Mouse (Mus musculus) liver, embryonic 16.5 days (tissue): ENCODE data around the gene Slc13a4. TPM values are rescaled to one million over a fixed set of nuclear protein-coding genes. Genes with fewer than 3 reads are reported as not detected.

Experiments used
- ATAC-seq: fragments of 200-750 bp; cut with Nextera tagmentation; 2 replicates; pipeline ENCODE4 v1.8.0; 2017; ENCODE audit warnings: low read depth, mild to moderate bottlenecking, moderate number of reproducible peaks, moderate library complexity
- H3K27ac ChIP-seq: fragments of 300-500 bp; sonication (generic); 2 replicates; pipeline ENCODE4 v1.5.1; 2014; ENCODE audit warnings: mild to moderate bottlenecking, low read length
- H3K27me3 ChIP-seq: fragments of 300-500 bp; sonication (generic); 2 replicates; pipeline ENCODE4 v1.6.1; 2014; ENCODE audit warnings: low read depth, low read length, mixed read lengths; ENCODE audit not compliant: control insufficient read depth, insufficient read depth
- H3K36me3 ChIP-seq: fragments of 300-500 bp; sonication (generic); 2 replicates; pipeline ENCODE4 v1.6.1; 2014; ENCODE audit warnings: mild to moderate bottlenecking; ENCODE audit not compliant: control insufficient read depth, insufficient read depth
- H3K4me1 ChIP-seq: fragments of 300-500 bp; sonication (generic); 2 replicates; pipeline ENCODE4 v1.6.1; 2014; ENCODE audit warnings: low read depth, low read length, mixed read lengths; ENCODE audit not compliant: control insufficient read depth
- H3K4me2 ChIP-seq: fragments of 300-500 bp; sonication (generic); 2 replicates; pipeline ENCODE4 v1.6.1; 2014; ENCODE audit warnings: low read depth, low read length, mixed read lengths
- H3K4me3 ChIP-seq: fragments of 300-500 bp; sonication (generic); 2 replicates; pipeline ENCODE4 v1.5.1; 2014; ENCODE audit warnings: low read depth, mild to moderate bottlenecking, low read length
- H3K9ac ChIP-seq: fragments of 300-500 bp; sonication (generic); 2 replicates; pipeline ENCODE4 v1.6.1; 2014; ENCODE audit warnings: low read depth, low read length
- H3K9me3 ChIP-seq: fragments of 300-500 bp; sonication (generic); replicated peaks from 2 replicates; pipeline ENCODE4 v1.6.1; 2016; ENCODE audit warnings: low read length; ENCODE audit not compliant: control insufficient read depth
- WGBS: fragments of 180-500 bp; shearing (Covaris S2); extraction: QIAGEN DNeasy Blood & Tissue Kit; methylation state at CpG from one replicate; pipeline ENCODE4 v1.1.7; 2014; ENCODE audit not compliant: insufficient replicate concordance; 5-methylcytosine and 5-hydroxymethylcytosine counted together
- polyA plus RNA-seq: library from polyadenylated mRNA; unstranded; fragments of >200 nt; fragmentation: Nextera tagmentation; extraction: Ambion mirVana; gene quantifications from 2 replicates; pipeline ENCODE4 v1.2.1, GENCODE M21; 2015

Slc13a4 gene
- polyA plus RNA-seq, 1 experiment from 2014 or later, result 0.04 TPM

DNA sequence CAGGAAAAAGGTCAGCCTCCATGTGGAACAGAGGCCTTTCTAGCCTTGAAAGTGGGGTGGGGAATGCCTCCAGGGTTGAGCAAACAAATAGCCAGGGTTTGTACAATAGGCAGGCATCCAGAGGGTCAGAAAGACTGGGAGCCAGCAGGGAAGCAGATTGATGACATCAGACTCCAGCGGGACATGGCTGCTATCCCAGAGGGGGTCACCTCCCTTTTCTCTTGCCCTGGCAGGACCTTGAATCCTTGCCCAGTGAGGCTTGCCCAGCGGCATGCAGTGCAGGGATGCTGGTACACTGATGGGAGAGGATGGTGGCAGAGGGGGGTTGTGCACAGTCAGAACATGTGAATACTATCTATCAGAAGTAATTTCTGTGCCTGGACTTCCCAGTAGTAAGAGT is 10.9 kb downstream of the Slc13a4 start:
- Histone ChIP-seq H3K4me3 (no peak overlapping the region), H3K9ac (no peak overlapping the region), H3K4me1 (no peaks in the 10 kb centered on the region), H3K27me3 (no peaks in the 10 kb centered on the region), H3K27ac (no peak overlapping the region), H3K4me2 (no peak overlapping the region), H3K36me3 (no peaks in the 10 kb centered on the region), H3K9me3 (no peaks in the 10 kb centered on the region)
- WGBS, result 81% methylated on average over 2 of the region's 2 CpGs
- 0 out of 2 replicates have a peak, but pooled peaks have one; percentile 16 for ATAC-seq

DNA sequence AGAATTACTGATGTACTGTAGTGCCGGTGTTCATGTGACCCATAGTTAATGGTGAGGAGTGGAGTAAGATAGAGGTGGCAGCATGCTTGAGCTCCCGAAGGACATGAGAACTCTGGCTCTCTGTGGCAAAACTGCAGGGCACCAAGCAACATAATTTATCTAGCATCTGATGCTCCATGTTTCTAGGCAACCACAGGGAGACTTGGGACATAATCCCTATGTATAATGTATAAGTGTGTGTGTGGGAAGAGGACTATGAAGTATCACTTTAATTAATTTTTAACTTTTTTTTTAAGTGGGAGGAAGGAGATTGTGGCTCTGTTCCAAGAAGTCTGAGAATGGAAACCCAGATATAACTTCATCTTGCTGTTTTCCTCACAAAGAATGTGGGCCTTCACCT is 13.0 kb downstream of the Slc13a4 start:
- Histone ChIP-seq H3K27me3 (no peaks in the 10 kb centered on the region), H3K4me3 (no peak overlapping the region), H3K4me1 (no peaks in the 10 kb centered on the region), H3K36me3 (no peaks in the 10 kb centered on the region), H3K9ac (no peak overlapping the region), H3K27ac (no peak overlapping the region), H3K9me3 (no peaks in the 10 kb centered on the region), H3K4me2 (no peak overlapping the region)
- 74% methylated on average over 2 of the region's 2 CpGs for WGBS
- ATAC-seq, result no peak

DNA sequence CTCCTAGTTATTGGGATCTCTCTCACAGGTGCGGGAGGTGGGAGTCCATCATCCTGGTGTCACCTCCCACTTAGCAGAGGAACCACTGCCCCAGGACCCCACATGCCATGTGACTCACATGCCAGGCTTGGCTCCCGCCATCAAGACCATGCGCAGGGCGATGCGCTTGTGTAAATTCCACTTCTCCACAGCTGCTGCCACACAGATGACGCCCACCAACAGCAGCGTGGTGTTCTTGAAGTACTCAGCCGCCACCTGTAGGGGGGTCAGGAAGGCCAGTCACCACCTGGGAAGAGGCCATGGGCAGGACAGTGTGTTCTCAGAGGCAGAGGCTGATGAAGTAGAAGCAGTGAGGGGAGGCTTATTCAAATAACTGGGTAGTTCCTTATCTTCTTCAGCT is 18.3 kb downstream of the Slc13a4 start:
- Histone ChIP-seq H3K9ac (no peak overlapping the region), H3K4me3 (no peak overlapping the region), H3K9me3 (no peaks in the 10 kb centered on the region), H3K36me3 (no peaks in the 10 kb centered on the region), H3K4me2 (no peak overlapping the region), H3K27ac (no peak overlapping the region), H3K4me1 (no peaks in the 10 kb centered on the region), H3K27me3 (no peaks in the 10 kb centered on the region)
- 79% methylated on average over 8 of the region's 8 CpGs for WGBS
- ATAC-seq, result no peak

DNA sequence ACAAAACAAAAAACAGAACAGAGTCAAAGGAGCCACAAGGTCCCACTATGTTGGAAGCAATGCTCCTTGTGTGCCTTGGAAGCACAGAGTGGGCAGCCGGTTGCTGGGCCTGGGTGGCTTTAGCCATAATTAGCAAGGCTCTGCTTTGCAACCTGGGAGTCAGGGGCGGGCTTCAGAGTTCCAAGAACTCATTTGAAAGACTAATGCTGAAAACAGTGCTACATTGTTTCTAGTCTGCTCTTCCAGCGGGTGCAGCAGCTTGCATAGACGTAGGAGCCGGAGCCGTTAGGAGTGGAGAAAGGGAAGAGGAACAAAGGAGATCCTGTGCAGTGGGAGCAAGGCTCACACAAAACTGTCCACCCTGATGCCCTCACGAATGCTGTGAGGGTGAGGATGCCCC is 19.0 kb downstream of the Slc13a4 start:
- no peak overlapping the region for H3K9ac ChIP-seq
- no peaks in the 10 kb centered on the region for H3K36me3 ChIP-seq
- no peaks in the 10 kb centered on the region for H3K4me1 ChIP-seq
- no peak for ATAC-seq
- H3K4me3 ChIP-seq, result no peak overlapping the region
- WGBS, result 64% methylated on average over 7 of the region's 7 CpGs
- H3K4me2 ChIP-seq, result no peak overlapping the region
- H3K9me3 ChIP-seq, result no peaks in the 10 kb centered on the region
- H3K27ac ChIP-seq, result no peak overlapping the region
- no peaks in the 10 kb centered on the region for H3K27me3 ChIP-seq

DNA sequence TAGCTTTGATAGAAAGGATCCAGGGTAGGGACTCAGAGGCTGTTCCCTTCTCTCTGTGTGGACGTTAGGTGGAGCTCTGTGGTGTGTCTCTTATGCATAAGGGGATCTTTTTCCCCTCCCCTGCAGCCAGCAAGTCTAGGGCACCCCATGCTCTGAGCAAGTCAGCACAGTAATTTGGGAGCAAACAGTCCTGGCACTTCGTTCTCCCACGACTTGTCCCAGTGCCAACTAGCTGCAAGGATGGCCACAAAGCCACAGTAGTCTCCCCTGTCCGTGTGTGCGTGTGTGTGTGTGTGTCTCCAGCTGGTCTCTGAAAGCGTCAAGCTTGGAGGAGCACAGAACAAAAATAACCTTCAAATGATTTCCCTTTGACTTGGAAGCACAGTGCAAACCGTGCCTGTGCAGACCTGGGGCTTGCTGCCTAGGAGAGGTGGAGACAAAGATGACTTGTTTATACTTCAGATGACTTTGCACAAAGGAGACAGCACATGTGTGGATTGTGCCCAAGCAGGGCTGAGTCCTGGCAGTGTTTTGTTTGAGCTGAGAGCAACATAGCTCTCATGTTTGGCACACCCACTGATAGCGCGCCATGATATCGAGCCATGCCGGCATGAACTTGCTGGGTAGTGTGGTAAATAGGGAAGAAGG is 19.7 kb downstream of the Slc13a4 start:
- WGBS, result 59% methylated on average over 11 of the region's 11 CpGs
- Histone ChIP-seq H3K36me3 (no peaks in the 10 kb centered on the region), H3K27ac (no peak overlapping the region), H3K4me2 (no peak overlapping the region), H3K9ac (no peak overlapping the region), H3K4me3 (no peak overlapping the region), H3K27me3 (no peaks in the 10 kb centered on the region), H3K9me3 (no peaks in the 10 kb centered on the region), H3K4me1 (no peaks in the 10 kb centered on the region)
- no peak for ATAC-seq

DNA sequence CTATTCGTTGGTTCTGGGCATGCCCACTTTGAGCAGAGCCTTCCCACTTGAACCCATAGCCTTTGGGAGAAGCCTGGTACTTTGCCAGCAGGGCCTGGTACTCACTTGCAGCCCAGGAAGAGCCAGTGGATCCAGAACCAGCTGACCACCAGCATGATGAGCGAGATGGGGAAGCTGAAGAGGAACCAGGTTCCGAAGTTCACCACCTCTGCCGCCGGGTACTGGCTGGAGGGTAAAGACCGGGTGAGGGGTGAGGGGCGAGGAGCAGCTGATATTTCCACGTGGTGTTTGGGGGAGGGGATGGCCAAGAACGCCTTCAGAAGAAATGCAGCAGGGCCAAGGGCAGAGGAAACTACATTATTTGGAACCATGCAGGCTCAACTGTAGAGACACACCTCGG is 28.6 kb downstream of the Slc13a4 start:
- H3K9ac ChIP-seq, result no peak overlapping the region
- H3K9me3 ChIP-seq, result no peaks in the 10 kb centered on the region
- WGBS, result 47% methylated on average over 10 of the region's 10 CpGs
- no peaks in the 10 kb centered on the region for H3K4me1 ChIP-seq
- no peak overlapping the region for H3K4me3 ChIP-seq
- H3K27me3 ChIP-seq, result no peaks in the 10 kb centered on the region
- H3K36me3 ChIP-seq, result no peaks in the 10 kb centered on the region
- H3K27ac ChIP-seq, result no peak overlapping the region
- no peak overlapping the region for H3K4me2 ChIP-seq
- no peak for ATAC-seq

DNA sequence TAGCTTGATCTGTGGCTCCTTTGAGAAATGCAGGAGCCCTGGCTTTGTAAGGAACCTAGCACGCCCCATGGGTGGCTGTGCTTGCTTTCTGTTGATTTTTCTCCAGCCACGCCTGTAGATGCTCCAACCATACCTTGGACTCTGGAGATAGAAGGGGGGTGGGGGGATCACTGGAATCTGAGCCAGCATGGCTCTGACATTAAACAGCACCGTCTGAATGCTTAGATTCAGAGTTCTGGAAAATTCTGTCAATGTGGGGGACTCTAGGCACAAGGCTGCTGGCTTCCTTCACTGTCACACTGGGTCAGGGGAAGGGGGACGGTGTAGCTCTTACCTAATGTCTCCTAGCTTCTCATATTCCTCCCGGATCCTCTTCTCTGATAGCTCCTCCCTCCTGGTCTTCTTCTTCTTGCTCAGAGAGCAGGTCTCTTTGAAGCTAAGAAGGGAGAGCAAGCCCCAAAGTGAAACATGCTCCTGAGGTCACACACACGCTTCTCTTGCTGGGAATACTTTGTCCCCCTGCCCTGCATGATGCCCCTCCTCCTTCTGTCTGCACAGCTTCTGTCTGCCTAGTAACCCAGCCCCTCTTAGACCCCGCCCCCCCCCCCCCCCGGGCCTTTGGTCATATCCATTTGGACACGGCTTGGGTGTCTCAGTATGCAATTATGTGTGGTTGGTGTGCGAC is 29.9 kb downstream of the Slc13a4 start:
- Histone ChIP-seq H3K4me2 (no peak overlapping the region), H3K9me3 (no peaks in the 10 kb centered on the region)

DNA sequence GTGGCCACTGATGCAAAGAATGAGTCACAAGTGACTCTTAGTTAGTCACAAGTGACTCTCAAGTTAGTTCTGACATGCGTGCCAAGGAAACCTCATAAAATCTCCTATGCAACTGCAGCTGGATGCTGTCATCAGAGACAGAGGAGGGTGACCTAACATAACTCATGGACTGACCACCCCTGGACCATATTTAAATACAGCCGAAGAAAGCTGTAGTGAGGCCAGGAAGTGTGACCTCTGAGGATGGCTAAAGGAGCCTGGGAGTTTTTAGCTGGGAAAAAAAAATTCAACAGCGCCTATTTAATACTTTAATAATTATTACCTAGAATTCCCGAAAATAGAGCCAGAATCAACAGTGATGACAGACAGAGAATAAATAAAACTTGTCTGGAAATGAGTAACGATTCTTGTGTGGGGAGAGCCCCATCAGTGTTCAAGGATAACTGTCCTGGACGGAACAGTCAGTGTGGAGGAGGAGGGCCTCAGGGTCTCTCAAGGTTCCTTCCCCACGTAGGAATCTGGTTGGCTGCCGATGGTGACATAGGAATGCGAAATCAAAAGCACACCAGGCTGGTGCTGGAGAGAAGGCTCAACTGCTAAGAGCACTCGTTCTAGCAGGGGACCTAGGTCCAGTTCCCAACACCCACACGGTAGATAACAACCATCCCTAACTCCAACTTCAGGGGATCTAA is 34.4 kb downstream of the Slc13a4 start:
- Histone ChIP-seq H3K9me3 (no peaks in the 10 kb centered on the region), H3K4me1 (peaks cover 2% of the 10 kb centered on the region; the same call in 1 of the 2 replicates), H3K9ac (no peak overlapping the region), H3K4me2 (no peak overlapping the region), H3K36me3 (no peaks in the 10 kb centered on the region), H3K4me3 (no peak overlapping the region), H3K27ac (no peak overlapping the region), H3K27me3 (no peaks in the 10 kb centered on the region; the same call in 1 of the 2 replicates)
- ATAC-seq, result no peak
- WGBS, result 69% methylated on average over 11 of the region's 11 CpGs

More for the DNA sequence above, 29.9 kb downstream of the Slc13a4 start:
- ATAC-seq, result no peak
- no peaks in the 10 kb centered on the region for H3K27me3 ChIP-seq
- H3K9ac ChIP-seq, result no peak overlapping the region
- H3K36me3 ChIP-seq, result no peaks in the 10 kb centered on the region
- WGBS, result 49% methylated on average over 10 of the region's 10 CpGs
- no peak overlapping the region for H3K4me3 ChIP-seq
- no peaks in the 10 kb centered on the region for H3K4me1 ChIP-seq
- H3K27ac ChIP-seq, result no peak overlapping the region
